14 mouse cellular contexts compared by ENCODE assay signal in the genomic region with DNA sequence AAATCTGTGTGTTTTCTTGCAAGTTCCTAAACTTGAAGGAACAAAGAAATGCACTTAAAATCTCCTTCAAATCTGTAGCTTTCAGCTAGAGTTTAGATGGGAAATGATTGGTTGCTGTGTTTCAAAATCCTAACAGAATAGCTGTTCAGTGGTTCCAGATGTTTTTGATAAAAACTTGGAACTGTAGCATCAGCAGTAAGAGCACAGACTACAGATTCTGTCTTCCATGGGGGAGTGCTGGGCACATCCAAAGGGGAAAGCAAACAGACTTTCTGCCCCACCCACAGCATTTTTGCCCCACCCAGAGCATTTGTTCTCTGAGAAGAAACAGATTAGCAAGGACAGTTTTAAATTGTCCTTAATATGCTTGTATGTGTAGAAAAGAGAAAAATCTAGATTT.
DNase-seq lines count a peak whose midpoint lies in the region; ATAC-seq lines count a peak whose summit lies in the region.
"Had no signal": no experiment of that assay in that cellular context is flagged by ENCODE, and none has a peak within 500 bp of the region (broad histone marks: within the 10 kb centered on the region; RNA-seq: fewer than 3 reads in every experiment).

No protein-coding gene starts in this region.

- no peaks in the 10 kb centered on the region for H3K36me3 ChIP-seq in kidney, embryonic 15.5 days
- no peaks in the 10 kb centered on the region for H3K36me3 ChIP-seq in embryonic facial prominence, embryonic 11.5 days (replicated peaks; ENCODE audit: control insufficient read depth, insufficient read depth, low read depth, low read length)
- H3K36me3 ChIP-seq in intestine, embryonic 15.5 days: no peaks in the 10 kb centered on the region
- H3K36me3 ChIP-seq in midbrain, embryonic 10.5 days: no peaks in the 10 kb centered on the region
- no peaks in the 10 kb centered on the region for H3K36me3 ChIP-seq in forebrain, embryonic 12.5 days (replicated peaks)
- H3K36me3 ChIP-seq: heart, embryonic 15.5 days; hindbrain, embryonic 15.5 days had no signal

- no peak overlapping the region for H3K4me3 ChIP-seq in kidney, embryonic 15.5 days (replicated peaks)
- H3K4me3 ChIP-seq in embryonic facial prominence, embryonic 11.5 days (ENCODE audit: low read depth, low read length): no peak overlapping the region
- no peak overlapping the region for H3K4me3 ChIP-seq in intestine, embryonic 15.5 days (replicated peaks)
- H3K4me3 ChIP-seq in midbrain, embryonic 10.5 days: no peak overlapping the region
- no peak overlapping the region for H3K4me3 ChIP-seq in forebrain, embryonic 12.5 days (replicated peaks)
- H3K4me3 ChIP-seq: heart, embryonic 15.5 days; hindbrain, embryonic 15.5 days; liver, embryonic 13.5 days; megakaryocyte, embryonic 14.5 days had no signal

- H3K4me2 ChIP-seq in kidney, embryonic 15.5 days: no peak overlapping the region
- H3K4me2 ChIP-seq in embryonic facial prominence, embryonic 11.5 days (ENCODE audit: low read depth, low read length): no peak overlapping the region
- no peak overlapping the region for H3K4me2 ChIP-seq in intestine, embryonic 15.5 days (replicated peaks)
- H3K4me2 ChIP-seq in forebrain, embryonic 12.5 days: no peak overlapping the region
- H3K4me2 ChIP-seq: heart, embryonic 15.5 days; hindbrain, embryonic 15.5 days; liver, embryonic 13.5 days had no signal

- peak overlapping the region; percentile 56; the same call in 1 of the 2 replicates for H3K27ac ChIP-seq in kidney, embryonic 15.5 days
- H3K27ac ChIP-seq in embryonic facial prominence, embryonic 11.5 days (replicated peaks; ENCODE audit: low read depth, low read length): peak overlapping the region; percentile 68
- H3K27ac ChIP-seq in intestine, embryonic 15.5 days: peak overlapping the region; percentile 13; the same call in 1 of the 2 replicates
- H3K27ac ChIP-seq in midbrain, embryonic 10.5 days (replicated peaks): no peak overlapping the region
- H3K27ac ChIP-seq in forebrain, embryonic 12.5 days: no peak overlapping the region
- H3K27ac ChIP-seq: hindbrain, embryonic 15.5 days; liver, embryonic 13.5 days had no signal

- no peak for DNase-seq in kidney, adult 11 months
- peak; percentile 86 for DNase-seq in NIH3T3 (ENCODE audit: low read depth)
- peak; percentile 72 for DNase-seq in embryonic facial prominence, embryonic 11.5 days (ENCODE audit: low spot score)
- DNase-seq in thymus, postnatal 25 days: no peak
- DNase-seq in midbrain, embryonic 10.5 days (ENCODE audit: low spot score): no peak

- H3K27me3 ChIP-seq in kidney, embryonic 15.5 days: no peaks in the 10 kb centered on the region
- no peaks in the 10 kb centered on the region for H3K27me3 ChIP-seq in embryonic facial prominence, embryonic 11.5 days (ENCODE audit: control insufficient read depth, insufficient read depth, low read length)
- H3K27me3 ChIP-seq in intestine, embryonic 15.5 days (replicated peaks): no peaks in the 10 kb centered on the region
- no peaks in the 10 kb centered on the region for H3K27me3 ChIP-seq in midbrain, embryonic 10.5 days (ENCODE audit: low read depth, poor library complexity, severe bottlenecking)
- H3K27me3 ChIP-seq in forebrain, embryonic 12.5 days: no peaks in the 10 kb centered on the region
- H3K27me3 ChIP-seq: CH12.LX; heart, embryonic 15.5 days; hindbrain, embryonic 15.5 days; liver, embryonic 13.5 days; megakaryocyte, embryonic 14.5 days; Patski had no signal

- H3K9ac ChIP-seq in kidney, embryonic 15.5 days: no peak overlapping the region
- H3K9ac ChIP-seq in embryonic facial prominence, embryonic 11.5 days (replicated peaks; ENCODE audit: low read length): no peak overlapping the region
- no peak overlapping the region for H3K9ac ChIP-seq in intestine, embryonic 15.5 days
- H3K9ac ChIP-seq in forebrain, embryonic 12.5 days: no peak overlapping the region
- H3K9ac ChIP-seq: heart, embryonic 15.5 days; hindbrain, embryonic 15.5 days; liver, embryonic 13.5 days had no signal

- no peaks in the 10 kb centered on the region for H3K9me3 ChIP-seq in kidney, embryonic 15.5 days (replicated peaks)
- H3K9me3 ChIP-seq in embryonic facial prominence, embryonic 11.5 days (replicated peaks; ENCODE audit: control insufficient read depth, low read length): no peaks in the 10 kb centered on the region
- H3K9me3 ChIP-seq in intestine, embryonic 15.5 days: no peaks in the 10 kb centered on the region
- no peaks in the 10 kb centered on the region for H3K9me3 ChIP-seq in midbrain, embryonic 10.5 days (replicated peaks)
- H3K9me3 ChIP-seq in forebrain, embryonic 12.5 days: no peaks in the 10 kb centered on the region
- H3K9me3 ChIP-seq: heart, embryonic 15.5 days; hindbrain, embryonic 15.5 days; liver, embryonic 13.5 days; megakaryocyte, embryonic 14.5 days had no signal

- H3K4me1 ChIP-seq in kidney, embryonic 15.5 days: peaks cover 45% of the 10 kb centered on the region
- peaks cover 3% of the 10 kb centered on the region; the same call in 1 of the 2 replicates for H3K4me1 ChIP-seq in embryonic facial prominence, embryonic 11.5 days (ENCODE audit: control insufficient read depth, insufficient read depth, low read length)
- H3K4me1 ChIP-seq in intestine, embryonic 15.5 days (replicated peaks): peaks cover 18% of the 10 kb centered on the region
- H3K4me1 ChIP-seq in midbrain, embryonic 10.5 days: peaks cover 29% of the 10 kb centered on the region
- H3K4me1 ChIP-seq in forebrain, embryonic 12.5 days: peaks cover 21% of the 10 kb centered on the region

- no peak for ATAC-seq in kidney, embryonic 15.5 days (replicated peaks; ENCODE audit: low FRiP score)
- no peak; the same call in 1 of the 2 replicates for ATAC-seq in embryonic facial prominence, embryonic 11.5 days (replicated peaks; ENCODE audit: insufficient number of reproducible peaks, low FRiP score, low TSS enrichment, low read depth)
- no peak for ATAC-seq in intestine, embryonic 15.5 days
- no peak for ATAC-seq in forebrain, embryonic 12.5 days (ENCODE audit: low FRiP score)
- ATAC-seq: Patski had no signal

Comparison
In these comparisons a context has a peak if more than half of its experiments do, and no peak if none do; other contexts are left out.
1. H3K27ac ChIP-seq: peak in kidney, embryonic 15.5 days (single experiment), embryonic facial prominence, embryonic 11.5 days (single experiment) and intestine, embryonic 15.5 days (single experiment); none in midbrain, embryonic 10.5 days (single experiment) and forebrain, embryonic 12.5 days (single experiment).
2. DNase-seq: peak in NIH3T3 (single experiment) and embryonic facial prominence, embryonic 11.5 days (single experiment); none in kidney, adult 11 months (single experiment), thymus, postnatal 25 days (single experiment) and midbrain, embryonic 10.5 days (single experiment).